Mouse (Mus musculus) C3H10T1/2 (cell line): ENCODE measurements around the gene Gm49366. TPM values are rescaled to one million over a fixed set of nuclear protein-coding genes. Genes with fewer than 3 reads are reported as not detected.

Experiments
- polyA plus RNA-seq, 2 experiments: library from polyadenylated mRNA; unstranded; fragments of >200 nt; fragmentation: generic; extraction: Trizol; gene quantifications; one replicate each; pipeline ENCODE4 v1.2.1; 2012; ENCODE audit warnings: missing spikeins in 2 of 2

Gene Gm49366
- not detected for polyA plus RNA-seq

DNA sequence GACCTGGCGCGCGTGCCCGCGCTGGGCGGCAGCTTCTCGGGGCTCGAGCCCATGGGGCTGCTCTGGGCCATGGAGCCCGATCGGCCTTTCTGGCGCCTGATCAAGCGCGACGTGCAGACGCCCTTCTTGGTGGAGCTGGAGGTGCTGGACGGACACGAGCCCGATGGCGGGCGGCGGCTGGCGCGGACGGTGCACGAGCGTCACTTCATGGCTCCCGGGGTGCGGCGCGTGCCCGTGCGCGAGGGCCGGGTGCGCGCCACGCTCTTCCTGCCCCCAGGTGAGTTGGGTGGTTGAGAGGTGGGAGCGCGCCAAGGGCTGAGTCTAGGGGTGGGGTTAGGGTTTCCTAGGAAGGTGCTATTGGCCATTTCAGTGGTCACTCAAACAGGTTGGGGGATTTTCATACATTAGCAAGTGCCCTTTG is at the start of gene Gm49366:
Gm49366 (plus strand) TSS at position 245 of the 421 bp plus-strand sequence.

GRCm38 (mm10) chr12:84009171-84009965 is 29.4 kb upstream of the Gm49366 start, which contains the start of gene Acot1:
TSS of gene Acot1 (plus strand) at chr12:84009490.

DNA sequence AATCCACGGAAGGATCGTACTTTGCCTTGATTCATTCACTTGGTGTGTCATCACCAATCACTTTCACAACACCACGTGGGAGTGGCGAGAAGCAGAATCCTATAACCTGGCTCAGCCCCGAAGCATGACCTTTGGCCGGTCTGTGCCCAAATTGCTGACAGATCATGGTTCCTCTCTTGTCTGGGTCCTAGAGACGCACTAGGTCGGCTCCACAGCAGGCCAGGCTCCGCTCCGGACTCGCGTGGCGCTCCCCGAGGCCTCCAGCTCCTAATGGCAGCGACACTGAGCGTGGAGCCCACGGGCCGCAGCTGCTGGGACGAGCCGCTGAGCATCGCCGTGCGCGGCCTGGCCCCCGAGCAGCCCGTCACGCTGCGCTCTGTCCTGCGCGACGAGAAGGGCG is 494 bp upstream of the Gm49366 start, which contains the start of gene Acot4:
Acot4 (plus strand) TSS at position 139 of the 400 bp plus-strand sequence.

DNA sequence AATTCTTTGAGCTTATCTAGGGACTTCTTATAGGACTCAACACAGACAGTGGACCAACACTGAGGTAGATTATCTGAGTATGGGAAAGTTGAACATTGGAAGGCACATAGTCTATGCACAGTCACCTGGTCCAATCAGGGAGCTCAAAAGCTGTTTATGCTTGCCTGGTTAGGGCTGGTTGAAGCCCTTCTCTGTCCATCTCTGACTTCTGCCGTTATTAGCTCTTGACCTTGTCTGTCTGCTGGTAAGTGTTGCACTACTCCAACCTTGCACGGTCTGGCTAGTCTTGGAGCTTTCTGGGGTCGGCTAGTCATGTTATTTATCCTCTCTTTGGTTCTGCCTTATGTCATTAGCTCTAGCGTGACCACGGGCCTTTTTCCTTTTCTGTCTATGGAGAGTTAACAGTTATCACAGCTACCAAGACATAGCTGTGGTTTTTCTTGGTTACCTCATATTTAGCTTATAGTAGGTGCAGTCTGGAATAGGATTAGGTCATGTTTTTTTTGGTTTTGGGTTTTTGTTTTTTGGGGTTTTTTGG is 13.3 kb downstream of the Gm49366 start, which contains the start of gene Acot3:
Acot3 (plus strand) TSS at position 208 of the 538 bp plus-strand sequence.

DNA sequence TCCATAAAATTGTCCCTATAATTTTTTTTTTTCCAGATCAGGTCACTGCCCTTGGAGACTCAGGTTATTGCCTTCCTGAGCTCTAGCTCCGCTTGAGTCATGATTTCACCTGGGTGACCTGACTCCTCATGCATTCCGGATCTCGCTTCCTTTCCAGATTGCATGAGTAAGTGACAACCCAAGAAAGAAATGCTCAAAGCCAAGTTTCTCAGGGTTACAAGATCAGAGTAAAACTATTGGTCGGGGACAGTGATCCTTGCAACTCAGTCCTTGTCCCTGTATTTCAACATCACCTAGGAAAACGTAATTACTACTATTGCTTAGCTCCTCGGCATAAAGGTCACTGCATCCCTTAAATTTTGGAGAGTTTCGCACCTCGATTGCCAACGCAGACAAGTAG is 30.3 kb downstream of the Gm49366 start, which contains the start of gene Acot5:
Acot5 (plus strand) TSS at position 340 of the 400 bp plus-strand sequence.

DNA sequence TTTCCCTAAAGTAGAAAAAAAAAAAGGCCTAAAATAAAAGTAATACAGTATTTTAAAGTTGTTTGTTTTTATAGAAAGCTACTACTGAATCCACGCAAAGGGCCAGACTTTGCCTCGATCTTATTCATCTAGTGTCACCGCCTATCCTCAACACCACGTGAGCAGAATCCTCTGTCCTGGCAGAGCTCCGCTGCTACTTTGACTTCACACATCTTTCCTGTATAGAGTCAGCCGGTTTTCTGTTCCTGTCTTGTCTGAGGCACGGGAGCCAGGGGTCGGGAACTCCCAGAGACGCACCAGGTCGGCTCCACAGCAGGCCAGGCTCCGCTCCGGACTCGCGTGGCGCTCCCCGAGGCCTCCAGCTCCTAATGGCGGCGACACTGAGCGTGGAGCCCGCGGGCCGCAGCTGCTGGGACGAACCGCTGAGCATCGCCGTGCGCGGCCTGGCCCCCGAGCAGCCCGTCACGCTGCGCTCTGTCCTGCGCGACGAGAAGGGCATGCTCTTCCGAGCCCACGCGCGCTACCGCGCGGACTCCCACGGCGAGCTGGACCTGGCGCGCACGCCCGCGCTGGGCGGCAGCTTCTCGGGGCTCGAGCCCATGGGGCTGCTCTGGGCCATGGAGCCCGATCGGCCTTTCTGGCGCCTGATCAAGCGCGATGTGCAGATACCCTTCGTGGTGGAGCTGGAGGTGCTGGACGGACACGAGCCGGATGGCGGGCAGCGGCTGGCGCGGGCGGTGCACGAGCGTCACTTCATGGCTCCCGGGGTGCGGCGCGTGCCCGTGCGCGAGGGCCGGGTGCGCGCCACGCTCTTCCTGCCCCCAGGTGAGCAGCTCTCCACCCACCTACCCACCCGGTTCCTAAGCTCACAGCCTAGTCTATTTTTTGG is 62.1 kb downstream of the Gm49366 start, which contains the start of gene Acot6:
Acot6 (plus strand) TSS at position 51 of the 889 bp plus-strand sequence.

Other genes starting within 250 kb of the Gm49366 start
- gene Numb, start 117.0 kb upstream of the Gm49366 start, polyA plus RNA-seq: 10 to 100 TPM in 1 of 2 experiments, 1 to 10 TPM in 1; 1.1 to 11.2 TPM
- gene Riox1, start 88.3 kb upstream of the Gm49366 start, polyA plus RNA-seq: 1 to 10 TPM; 7.9 to 8.7 TPM
- gene Heatr4, start 54.1 kb upstream of the Gm49366 start, polyA plus RNA-seq: not detected
- gene Acot2, start 51.1 kb upstream of the Gm49366 start, polyA plus RNA-seq: 1 to 10 TPM in 1 of 2 experiments, under 1 TPM in 1; 0.28 to 8.4 TPM
- gene Acot1, start 29.4 kb upstream of the Gm49366 start, polyA plus RNA-seq: under 1 TPM in 1 of 2 experiments, not detected in 1; 0.11 TPM
- gene Acot4, start 556 bp upstream of the Gm49366 start, polyA plus RNA-seq: not detected
- not detected for gene Acot3, start 13.2 kb downstream of the Gm49366 start, polyA plus RNA-seq
- gene Acot5, start 30.4 kb downstream of the Gm49366 start, polyA plus RNA-seq: not detected
- gene Acot6, start 61.7 kb downstream of the Gm49366 start, polyA plus RNA-seq: not detected
- 1 to 10 TPM in 1 of 2 experiments, under 1 TPM in 1; 0.30 to 4.2 TPM for gene Dnal1, start 75.4 kb downstream of the Gm49366 start, polyA plus RNA-seq
- gene Pnma1, start 109.6 kb downstream of the Gm49366 start, polyA plus RNA-seq: under 1 TPM; 0.04 to 0.60 TPM
- gene Elmsan1, start 179.9 kb downstream of the Gm49366 start, polyA plus RNA-seq: 1 to 10 TPM in 1 of 2 experiments, under 1 TPM in 1; 0.90 to 5.3 TPM
- gene Ptgr2, start 246.3 kb downstream of the Gm49366 start, polyA plus RNA-seq: under 1 TPM; 0.14 to 0.72 TPM